Mouse (Mus musculus): ENCODE results near the gene Synj2. TPM values are rescaled to one million over a fixed set of nuclear protein-coding genes. Genes with fewer than 3 reads are reported as not detected.

The Synj2 gene
- total and polyA plus RNA-seq, 2 experiments from 2014 or later: 4.8 to 15.9 TPM

DNA sequence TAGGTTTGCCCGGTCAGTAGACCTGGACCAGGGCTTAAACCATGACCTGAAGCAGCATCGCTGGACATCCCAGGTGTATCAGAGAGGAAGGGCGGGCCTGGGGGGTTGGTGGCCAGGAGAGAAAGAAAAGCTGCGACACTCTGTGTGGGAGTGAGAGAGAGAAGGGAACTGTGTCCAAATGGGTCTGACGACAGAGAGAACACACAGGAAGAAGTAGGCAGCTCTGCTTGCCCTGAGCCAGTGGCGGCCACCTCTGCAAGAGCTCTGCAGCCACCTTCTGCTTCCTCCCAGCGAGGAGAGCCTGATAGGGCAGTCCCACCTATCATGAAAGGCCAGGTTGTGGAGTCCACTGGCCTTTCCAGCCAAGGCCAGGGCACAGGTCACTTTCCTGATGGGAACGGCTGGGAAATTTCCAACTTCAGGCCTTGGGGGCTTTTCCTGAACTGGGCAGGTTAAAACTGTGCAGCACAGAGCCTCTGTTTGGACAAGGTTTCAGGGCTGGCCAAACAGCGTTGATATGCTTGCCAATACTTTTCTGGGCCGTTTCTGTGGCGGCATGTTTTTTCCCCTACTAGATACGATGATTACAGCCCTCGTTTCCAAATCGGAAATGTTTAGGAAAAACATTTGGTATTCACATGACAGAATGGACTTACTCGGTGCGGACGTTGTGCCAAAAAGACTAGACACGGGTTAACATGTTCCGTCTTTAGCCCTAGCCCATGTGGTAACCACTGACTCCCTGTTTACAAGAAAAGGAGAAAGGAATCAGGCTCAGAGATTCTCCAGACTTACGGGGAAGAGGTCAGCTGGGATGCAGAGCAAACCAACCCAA lies 35.4 kb downstream of the Synj2 start:
- Histone ChIP-seq H3K27ac (ENCODE audit: low read depth) (peak overlapping the region; percentile 77), H3K4me2 (ENCODE audit: low read depth, low read length) (peak overlapping the region; percentile 46), H3K4me1 (ENCODE audit: control insufficient read depth, insufficient read depth) (peaks cover 45% of the 10 kb centered on the region), H3K9me3 (replicated peaks; ENCODE audit: control insufficient read depth, low read length) (no peaks in the 10 kb centered on the region), H3K9ac (replicated peaks; ENCODE audit: low read depth, low read length) (no peak overlapping the region), H3K4me3 (ENCODE audit: low read depth, low read length) (peak overlapping the region; percentile 10), H3K27me3 (ENCODE audit: control insufficient read depth, insufficient read depth, low read length) (no peaks in the 10 kb centered on the region), H3K36me3 (replicated peaks; ENCODE audit: control insufficient read depth, insufficient read depth, low read length) (no peaks in the 10 kb centered on the region)
- DNase-seq (ENCODE audit: low spot score): no peak
- TF ChIP-seq EP300 (IDR thresholded peaks at IDR 0.05; ENCODE audit: low read depth) (no peak), CTCF (IDR thresholded peaks at IDR 0.05; ENCODE audit: low read depth) (no peak)
- 51% methylated on average over 20 of the region's 20 CpGs for WGBS
- ATAC-seq (ENCODE audit: insufficient read depth, low read depth): no peak

DNA sequence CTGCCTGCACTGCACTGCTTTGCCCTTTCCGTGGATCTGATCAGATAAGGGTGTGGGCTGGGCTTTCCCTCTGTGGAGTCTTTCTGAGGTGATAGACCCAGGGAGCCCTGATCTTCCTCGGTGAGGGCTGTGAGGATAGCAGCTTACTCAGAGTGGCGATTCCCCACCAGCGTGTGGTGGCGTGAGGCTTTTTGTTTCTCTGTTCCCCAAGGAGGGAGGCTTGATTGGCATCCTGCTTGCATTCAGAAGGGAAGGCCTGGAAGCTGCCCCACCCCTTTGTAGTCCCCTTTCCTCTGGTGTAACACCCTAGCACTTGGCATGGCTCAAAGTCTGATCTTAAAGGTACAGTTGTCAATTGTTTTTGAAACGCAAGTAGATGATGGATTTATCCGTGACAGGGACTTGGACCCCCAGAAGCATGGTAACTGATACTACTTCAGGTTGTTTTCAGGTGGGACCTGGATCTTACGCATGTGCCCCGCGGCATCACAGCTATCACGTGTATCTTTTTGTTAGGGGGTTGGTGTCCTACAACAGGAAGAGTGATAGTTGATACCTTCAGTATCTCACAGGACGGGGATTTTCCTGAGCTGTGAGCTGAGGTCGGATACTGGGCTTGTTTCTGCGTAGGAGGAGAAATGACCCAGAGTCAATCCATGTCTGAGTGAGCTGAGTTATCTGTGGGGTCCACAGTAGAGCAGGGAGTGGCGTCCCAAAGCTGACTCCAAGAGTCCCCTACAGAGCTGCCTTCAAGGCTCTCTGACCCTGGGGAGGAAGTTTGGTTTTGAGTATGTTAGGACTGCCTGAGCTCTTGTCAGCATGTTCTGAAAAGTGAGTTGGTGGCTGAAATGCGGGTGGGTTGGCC lies 36.2 kb downstream of the Synj2 start:
- Histone ChIP-seq H3K27me3 (ENCODE audit: control insufficient read depth, insufficient read depth, low read length) (no peaks in the 10 kb centered on the region), H3K4me1 (ENCODE audit: control insufficient read depth, insufficient read depth) (peaks cover 49% of the 10 kb centered on the region), H3K9me3 (replicated peaks; ENCODE audit: control insufficient read depth, low read length) (no peaks in the 10 kb centered on the region), H3K4me2 (ENCODE audit: low read depth, low read length) (peak overlapping the region; percentile 46), H3K9ac (replicated peaks; ENCODE audit: low read depth, low read length) (0 out of 2 replicates have a peak overlapping the region, but pooled peaks have one; percentile 24), H3K27ac (ENCODE audit: low read depth) (peak overlapping the region; percentile 77), H3K36me3 (replicated peaks; ENCODE audit: control insufficient read depth, insufficient read depth, low read length) (no peaks in the 10 kb centered on the region), H3K4me3 (ENCODE audit: low read depth, low read length) (peak overlapping the region; percentile 10; the same call in 1 of the 2 replicates)
- TF ChIP-seq EP300 (IDR thresholded peaks at IDR 0.05; ENCODE audit: low read depth) (no peak), CTCF (IDR thresholded peaks at IDR 0.05; ENCODE audit: low read depth) (no peak)
- ATAC-seq (ENCODE audit: insufficient read depth, low read depth): peak; percentile 40; the same call in 1 of the 2 replicates
- no peak for DNase-seq (ENCODE audit: low spot score)
- WGBS: 47% methylated on average over 16 of the region's 16 CpGs

GRCm38 (mm10) chr17:5977921-5978504 lies 36.9 kb downstream of the Synj2 start:
- Histone ChIP-seq H3K9me3 (replicated peaks; ENCODE audit: control insufficient read depth, low read length) (no peaks in the 10 kb centered on the region), H3K4me3 (ENCODE audit: low read depth, low read length) (no peak overlapping the region), H3K27me3 (ENCODE audit: control insufficient read depth, insufficient read depth, low read length) (no peaks in the 10 kb centered on the region), H3K9ac (replicated peaks; ENCODE audit: low read depth, low read length) (peak overlapping the region; percentile 24; the same call in 1 of the 2 replicates), H3K27ac (ENCODE audit: low read depth) (peak overlapping the region; percentile 77), H3K4me2 (ENCODE audit: low read depth, low read length) (peak overlapping the region; percentile 20; the same call in 1 of the 2 replicates), H3K36me3 (replicated peaks; ENCODE audit: control insufficient read depth, insufficient read depth, low read length) (no peaks in the 10 kb centered on the region), H3K4me1 (ENCODE audit: control insufficient read depth, insufficient read depth) (peaks cover 56% of the 10 kb centered on the region)
- TF ChIP-seq CTCF (IDR thresholded peaks at IDR 0.05; ENCODE audit: low read depth) (no peak), EP300 (IDR thresholded peaks at IDR 0.05; ENCODE audit: low read depth) (no peak)
- 62% methylated on average over 8 of the region's 8 CpGs for WGBS
- no peak for DNase-seq (ENCODE audit: low spot score)
- peak; percentile 10; the same call in 1 of the 2 replicates for ATAC-seq (ENCODE audit: insufficient read depth, low read depth)

DNA sequence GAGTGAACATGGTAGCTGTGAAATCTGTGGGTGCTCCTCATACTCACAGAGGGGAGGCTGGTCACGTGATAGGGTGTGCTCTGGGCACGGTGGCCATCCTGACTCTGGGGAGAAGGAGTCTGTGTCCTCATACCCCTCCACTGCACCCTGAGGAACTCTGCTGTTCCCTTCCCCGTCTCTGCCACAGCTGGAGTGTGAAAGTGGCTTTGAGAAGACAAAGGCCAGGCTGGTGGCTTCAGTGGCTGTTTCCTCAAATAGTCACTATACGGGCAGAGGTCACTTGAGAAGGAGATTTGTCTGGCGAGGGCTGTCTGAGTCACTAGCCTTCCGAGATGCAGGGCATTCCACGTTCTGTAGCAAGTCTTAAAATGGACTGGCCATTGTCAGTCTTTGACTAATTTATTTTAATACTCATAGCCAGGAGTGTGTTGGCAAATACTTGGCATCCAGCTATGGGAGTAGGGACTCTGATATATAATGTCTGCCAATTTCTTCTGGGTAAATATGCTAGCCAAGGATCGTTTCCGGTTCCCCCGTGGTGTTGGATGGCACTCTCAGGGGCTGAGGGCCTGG lies 37.5 kb downstream of the Synj2 start:
- WGBS: 29% methylated on average over 10 of the region's 10 CpGs
- no peaks in the 10 kb centered on the region for H3K36me3 ChIP-seq (replicated peaks; ENCODE audit: control insufficient read depth, insufficient read depth, low read length)
- H3K4me2 ChIP-seq (ENCODE audit: low read depth, low read length): peak overlapping the region; percentile 20; the same call in 1 of the 2 replicates
- no peaks in the 10 kb centered on the region for H3K9me3 ChIP-seq (replicated peaks; ENCODE audit: control insufficient read depth, low read length)
- H3K27ac ChIP-seq (ENCODE audit: low read depth): peak overlapping the region; percentile 77
- no peak for TF ChIP-seq CTCF (IDR thresholded peaks at IDR 0.05; ENCODE audit: low read depth)
- no peak for TF ChIP-seq EP300 (IDR thresholded peaks at IDR 0.05; ENCODE audit: low read depth)
- ATAC-seq (ENCODE audit: insufficient read depth, low read depth) (no peak), DNase-seq (ENCODE audit: low spot score) (no peak)
- H3K27me3 ChIP-seq (ENCODE audit: control insufficient read depth, insufficient read depth, low read length): no peaks in the 10 kb centered on the region
- H3K4me3 ChIP-seq (ENCODE audit: low read depth, low read length): no peak overlapping the region
- H3K9ac ChIP-seq (replicated peaks; ENCODE audit: low read depth, low read length): peak overlapping the region; percentile 24; the same call in 1 of the 2 replicates
- peaks cover 62% of the 10 kb centered on the region for H3K4me1 ChIP-seq (ENCODE audit: control insufficient read depth, insufficient read depth)

- no peaks in the 10 kb centered on the region for H3K36me3 ChIP-seq (replicated peaks; ENCODE audit: control insufficient read depth, insufficient read depth, low read length)
- no peaks in the 10 kb centered on the region for H3K9me3 ChIP-seq (replicated peaks; ENCODE audit: control insufficient read depth, low read length)
- H3K27me3 ChIP-seq (ENCODE audit: control insufficient read depth, insufficient read depth, low read length): no peaks in the 10 kb centered on the region
- H3K9ac ChIP-seq (replicated peaks; ENCODE audit: low read depth, low read length): no peak overlapping the region
- no peak overlapping the region for H3K4me3 ChIP-seq (ENCODE audit: low read depth, low read length)
- no peak for ATAC-seq (ENCODE audit: insufficient read depth, low read depth)
- H3K4me1 ChIP-seq (ENCODE audit: control insufficient read depth, insufficient read depth): peaks cover 65% of the 10 kb centered on the region
- H3K27ac ChIP-seq (ENCODE audit: low read depth): no peak overlapping the region
- TF ChIP-seq EP300 (IDR thresholded peaks at IDR 0.05; ENCODE audit: low read depth) (no peak), CTCF (IDR thresholded peaks at IDR 0.05; ENCODE audit: low read depth) (peak; percentile 50)
- no peak for DNase-seq (ENCODE audit: low spot score)
- 51% methylated on average over 6 of the region's 6 CpGs for WGBS
- H3K4me2 ChIP-seq (ENCODE audit: low read depth, low read length): no peak overlapping the region
Measured at GRCm38 (mm10) chr17:5980860-5981259, 39.8 kb downstream of the Synj2 start.
